Mouse (Mus musculus) midbrain, embryonic 13.5 days (tissue): ENCODE measurements around the gene Rnase9. TPM values are rescaled to one million over a fixed set of nuclear protein-coding genes. Genes with fewer than 3 reads are reported as not detected.

ENCODE experiments used
- ATAC-seq: fragments of 200-750 bp; cut with Nextera tagmentation; 2 replicates; pipeline ENCODE4 v1.8.0; 2017; ENCODE audit warnings: mild to moderate bottlenecking, moderate TSS enrichment, moderate library complexity
- H3K27ac ChIP-seq: fragments of 300-500 bp; sonication (generic); 2 replicates; pipeline ENCODE4 v1.5.1; 2015; ENCODE audit warnings: inconsistent platforms, mild to moderate bottlenecking, moderate library complexity
- H3K27me3 ChIP-seq: fragments of 300-500 bp; sonication (generic); 2 replicates; pipeline ENCODE4 v1.6.1; 2015; ENCODE audit warnings: mild to moderate bottlenecking, inconsistent platforms
- H3K36me3 ChIP-seq: fragments of 300-500 bp; sonication (generic); 2 replicates; pipeline ENCODE4 v1.6.1; 2015; ENCODE audit warnings: mild to moderate bottlenecking, inconsistent platforms
- H3K4me1 ChIP-seq: fragments of 300-500 bp; sonication (generic); replicated peaks from 2 replicates; pipeline ENCODE4 v1.6.1; 2015; ENCODE audit warnings: inconsistent platforms
- H3K4me2 ChIP-seq: fragments of 300-500 bp; sonication (generic); replicated peaks from 2 replicates; pipeline ENCODE4 v1.6.1; 2015; ENCODE audit warnings: moderate library complexity, mild to moderate bottlenecking, inconsistent platforms
- H3K4me3 ChIP-seq: fragments of 300-500 bp; sonication (generic); replicated peaks from 2 replicates; pipeline ENCODE4 v1.5.1; 2015; ENCODE audit warnings: mild to moderate bottlenecking, inconsistent platforms
- H3K9ac ChIP-seq: fragments of 300-500 bp; sonication (generic); replicated peaks from 2 replicates; pipeline ENCODE4 v1.6.1; 2015; ENCODE audit warnings: mild to moderate bottlenecking, inconsistent platforms
- H3K9me3 ChIP-seq: fragments of 300-500 bp; sonication (generic); 2 replicates; pipeline ENCODE4 v1.6.1; 2016; ENCODE audit warnings: mild to moderate bottlenecking, inconsistent platforms
- WGBS: fragments of 180-500 bp; shearing (Covaris S2); methylation state at CpG from one replicate; pipeline ENCODE4 v1.1.7; 2015; 5-methylcytosine and 5-hydroxymethylcytosine counted together
- polyA plus RNA-seq: library from polyadenylated mRNA; unstranded; fragments of >200 nt; fragmentation: Nextera tagmentation; extraction: Ambion mirVana; gene quantifications from 2 replicates; pipeline ENCODE4 v1.2.1, GENCODE M21; 2015

Rnase9 gene
- polyA plus RNA-seq, 1 experiment from 2014 or later, result not detected

DNA sequence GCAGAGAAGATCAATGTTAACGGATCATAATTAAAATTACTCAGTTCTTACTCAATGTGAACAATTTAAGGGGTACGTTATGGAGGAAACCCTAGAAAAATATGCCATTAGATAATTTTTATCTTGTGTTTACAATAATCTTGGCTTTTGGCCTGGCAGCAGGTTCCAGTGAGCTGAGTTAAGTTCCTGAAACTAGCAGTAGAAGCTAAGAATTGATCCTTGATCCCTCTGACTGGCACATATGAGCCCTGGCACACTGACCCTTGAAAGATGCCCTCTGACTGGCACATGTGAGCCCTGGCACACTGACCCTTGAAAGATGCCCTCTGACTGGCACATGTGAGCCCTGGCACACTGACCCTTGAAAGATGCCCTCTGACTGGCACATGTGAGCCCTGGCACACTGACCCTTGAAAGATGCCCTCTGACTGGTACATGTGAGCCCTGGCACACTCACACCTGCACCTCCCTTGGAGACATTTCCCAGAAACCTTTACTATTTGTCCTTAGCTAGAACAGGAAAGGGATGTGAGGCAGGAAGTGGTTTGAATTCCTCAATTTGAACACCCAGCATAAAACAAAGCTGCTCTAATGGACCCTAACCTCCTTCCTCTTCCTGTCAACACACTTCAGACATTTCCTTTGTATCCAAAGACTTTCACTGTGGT is 43.5 kb downstream of the Rnase9 start:
- Histone ChIP-seq H3K9ac (no peak overlapping the region), H3K9me3 (no peaks in the 10 kb centered on the region), H3K27me3 (no peaks in the 10 kb centered on the region), H3K4me2 (no peak overlapping the region), H3K4me1 (no peaks in the 10 kb centered on the region), H3K27ac (no peak overlapping the region), H3K36me3 (no peaks in the 10 kb centered on the region), H3K4me3 (no peak overlapping the region)
- WGBS, result 86% methylated on average over 2 of the region's 2 CpGs
- ATAC-seq, result no peak

- 85% methylated on average over 3 of the region's 3 CpGs for WGBS
- Histone ChIP-seq H3K4me3 (no peak overlapping the region), H3K4me2 (no peak overlapping the region), H3K36me3 (no peaks in the 10 kb centered on the region), H3K27ac (no peak overlapping the region), H3K9me3 (no peaks in the 10 kb centered on the region), H3K4me1 (no peaks in the 10 kb centered on the region), H3K27me3 (no peaks in the 10 kb centered on the region), H3K9ac (no peak overlapping the region)
- no peak for ATAC-seq
These were observed 44.6 kb downstream of the Rnase9 start for GRCm38 (mm10) chr14:50997088-50997487.

DNA sequence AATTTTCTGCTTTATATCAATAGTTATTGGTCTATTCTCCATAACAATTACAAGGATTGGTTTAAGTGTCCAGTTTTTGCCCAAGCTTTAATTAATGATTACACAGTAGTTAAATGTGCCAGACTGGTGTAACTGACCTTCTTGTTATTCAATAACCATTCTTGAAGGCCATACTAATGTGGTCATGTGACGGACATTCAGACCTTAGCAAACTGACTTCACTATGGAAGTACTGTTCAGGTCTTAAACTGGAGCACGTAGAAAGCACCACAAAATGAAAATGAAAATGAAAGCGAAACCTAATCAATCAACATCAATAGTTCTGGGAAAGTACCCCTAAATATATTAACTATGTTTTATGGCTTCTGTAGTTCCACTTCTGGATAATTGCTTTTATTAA is 50.6 kb downstream of the Rnase9 start:
- H3K27me3 ChIP-seq, result no peaks in the 10 kb centered on the region
- no peak overlapping the region for H3K4me3 ChIP-seq
- no peaks in the 10 kb centered on the region for H3K36me3 ChIP-seq
- H3K4me1 ChIP-seq, result no peaks in the 10 kb centered on the region
- H3K27ac ChIP-seq, result no peak overlapping the region
- no peak overlapping the region for H3K4me2 ChIP-seq
- 85% methylated on average over 3 of the region's 3 CpGs for WGBS
- no peak for ATAC-seq
- no peak overlapping the region for H3K9ac ChIP-seq
- no peaks in the 10 kb centered on the region for H3K9me3 ChIP-seq

Other genes starting within 250 kb of the Rnase9 start
- gene Ccnb1ip1, start 234.1 kb downstream of the Rnase9 start, polyA plus RNA-seq, result 0.11 TPM in 1 of 2 replicates, not detected in the other
- 48.4 and 50.6 TPM in 2 replicates for gene Parp2, start 234.0 kb downstream of the Rnase9 start, polyA plus RNA-seq
- gene Tep1, start 171.3 kb downstream of the Rnase9 start, polyA plus RNA-seq, result 2.7 and 4.5 TPM in 2 replicates
- 0.52 and 0.65 TPM in 2 replicates for gene Klhl33, start 144.4 kb downstream of the Rnase9 start, polyA plus RNA-seq
- gene Osgep, start 117.0 kb downstream of the Rnase9 start, polyA plus RNA-seq, result 127 and 130 TPM in 2 replicates
- gene Apex1, start 116.9 kb downstream of the Rnase9 start, polyA plus RNA-seq, result 279 and 280 TPM in 2 replicates
- 78.9 and 85.3 TPM in 2 replicates for gene Pip4p1, start 111.0 kb downstream of the Rnase9 start, polyA plus RNA-seq
- 29.1 and 31.1 TPM in 2 replicates for gene Pnp, start 110.8 kb downstream of the Rnase9 start, polyA plus RNA-seq
- not detected in 2 replicates for gene Gm49342, start 97.4 kb downstream of the Rnase9 start, polyA plus RNA-seq
- gene Pnp2, start 85.9 kb downstream of the Rnase9 start, polyA plus RNA-seq, result 0.23 and 0.55 TPM in 2 replicates
- gene Rnase10, start 34.1 kb downstream of the Rnase9 start, polyA plus RNA-seq, result not detected in 2 replicates
- gene Rnase11, start 8.3 kb upstream of the Rnase9 start, polyA plus RNA-seq, result not detected in 2 replicates
- gene Rnase12, start 15.8 kb upstream of the Rnase9 start, polyA plus RNA-seq, result not detected in 2 replicates
- 0.03 TPM in 1 of 2 replicates, not detected in the other for gene Olfr750, start 32.6 kb upstream of the Rnase9 start, polyA plus RNA-seq
- 7.4 and 10.6 TPM in 2 replicates for gene Rnase4, start 49.2 kb upstream of the Rnase9 start, polyA plus RNA-seq
- 2.2 and 2.6 TPM in 2 replicates for gene Ang, start 49.3 kb upstream of the Rnase9 start, polyA plus RNA-seq
- gene Eddm3b, start 72.6 kb upstream of the Rnase9 start, polyA plus RNA-seq, result not detected in 2 replicates
- 0.30 and 0.41 TPM in 2 replicates for gene Rnase6, start 82.0 kb upstream of the Rnase9 start, polyA plus RNA-seq
- not detected in 2 replicates for gene Rnase1, start 104.9 kb upstream of the Rnase9 start, polyA plus RNA-seq
- gene Rnase2b, start 120.4 kb upstream of the Rnase9 start, polyA plus RNA-seq, result not detected in 2 replicates
- not detected in 2 replicates for gene Ang2, start 157.3 kb upstream of the Rnase9 start, polyA plus RNA-seq
- gene Ear14, start 161.5 kb upstream of the Rnase9 start, polyA plus RNA-seq, result not detected in 2 replicates
- not detected in 2 replicates for gene Rnase2a, start 214.2 kb upstream of the Rnase9 start, polyA plus RNA-seq